Mouse (Mus musculus) forebrain, embryonic 12.5 days (tissue): ENCODE results near the gene Cbx6. TPM values are rescaled to one million over a fixed set of nuclear protein-coding genes. Genes with fewer than 3 reads are reported as not detected.

Source experiments
- ATAC-seq: fragments of 200-750 bp; cut with Nextera tagmentation; 2 replicates; pipeline ENCODE4 v1.8.0; 2017; ENCODE audit warnings: moderate TSS enrichment; ENCODE audit not compliant: low FRiP score
- H3K27ac ChIP-seq: fragments of 300-500 bp; sonication (generic); 2 replicates; pipeline ENCODE4 v1.5.1; 2016; ENCODE audit warnings: mild to moderate bottlenecking
- H3K27me3 ChIP-seq: fragments of 300-500 bp; sonication (generic); 2 replicates; pipeline ENCODE4 v1.6.1; 2016; ENCODE audit warnings: mild to moderate bottlenecking
- H3K36me3 ChIP-seq: fragments of 300-500 bp; sonication (generic); replicated peaks from 2 replicates; pipeline ENCODE4 v1.6.1; 2016; ENCODE audit warnings: mild to moderate bottlenecking
- H3K4me1 ChIP-seq: fragments of 300-500 bp; sonication (generic); 2 replicates; pipeline ENCODE4 v1.6.1; 2016
- H3K4me2 ChIP-seq: fragments of 300-500 bp; sonication (generic); 2 replicates; pipeline ENCODE4 v1.6.1; 2016; ENCODE audit warnings: mild to moderate bottlenecking, moderate library complexity
- H3K4me3 ChIP-seq: fragments of 300-500 bp; sonication (generic); replicated peaks from 2 replicates; pipeline ENCODE4 v1.5.1; 2016; ENCODE audit warnings: mild to moderate bottlenecking
- H3K9ac ChIP-seq: fragments of 300-500 bp; sonication (generic); 2 replicates; pipeline ENCODE4 v1.6.1; 2016; ENCODE audit warnings: mild to moderate bottlenecking
- H3K9me3 ChIP-seq: fragments of 300-500 bp; sonication (generic); 2 replicates; pipeline ENCODE4 v1.6.1; 2016
- WGBS: fragments of 180-500 bp; shearing (Covaris S2); methylation state at CpG from one replicate; pipeline ENCODE4 v1.1.7; 2016; 5-methylcytosine and 5-hydroxymethylcytosine counted together
- polyA plus RNA-seq: library from polyadenylated mRNA; unstranded; fragments of >200 nt; fragmentation: Nextera tagmentation; extraction: Ambion mirVana; gene quantifications from 2 replicates; pipeline ENCODE4 v1.2.1, GENCODE M21; 2016

Gene Cbx6
- polyA plus RNA-seq, 1 experiment from 2014 or later: 31.5 TPM

- H3K36me3 ChIP-seq: no peaks in the 10 kb centered on the region
- no peaks in the 10 kb centered on the region for H3K4me1 ChIP-seq
- no peak overlapping the region for H3K27ac ChIP-seq
- H3K27me3 ChIP-seq: no peaks in the 10 kb centered on the region; the same call in 1 of the 2 replicates
- H3K4me2 ChIP-seq: no peak overlapping the region
- H3K9ac ChIP-seq: no peak overlapping the region
- WGBS: 85% methylated on average over 5 of the region's 5 CpGs
- no peak for ATAC-seq
- no peak overlapping the region for H3K4me3 ChIP-seq
- no peaks in the 10 kb centered on the region for H3K9me3 ChIP-seq
Observed at GRCm38 (mm10) chr15:79858979-79859378, 24.5 kb upstream of the Cbx6 start.

- Histone ChIP-seq H3K27me3 (no peaks in the 10 kb centered on the region), H3K4me3 (no peak overlapping the region), H3K27ac (no peak overlapping the region), H3K4me1 (peaks cover 10% of the 10 kb centered on the region), H3K36me3 (no peaks in the 10 kb centered on the region), H3K9ac (no peak overlapping the region), H3K9me3 (0 out of 2 replicates have a peak, but pooled peaks cover 3% of the 10 kb centered on the region), H3K4me2 (no peak overlapping the region)
- no peak for ATAC-seq
- WGBS: 90% methylated on average over 2 of the region's 2 CpGs
Observed at GRCm38 (mm10) chr15:79850143-79850542, 15.7 kb upstream of the Cbx6 start.

- ATAC-seq: no peak
- Histone ChIP-seq H3K4me3 (no peak overlapping the region), H3K9ac (no peak overlapping the region), H3K9me3 (0 out of 2 replicates have a peak, but pooled peaks cover 3% of the 10 kb centered on the region), H3K36me3 (no peaks in the 10 kb centered on the region), H3K4me1 (peaks cover 10% of the 10 kb centered on the region), H3K4me2 (no peak overlapping the region), H3K27ac (no peak overlapping the region), H3K27me3 (no peaks in the 10 kb centered on the region)
- 22% methylated on average over 5 of the region's 5 CpGs for WGBS
Observed at GRCm38 (mm10) chr15:79847100-79847499, 12.6 kb upstream of the Cbx6 start.

GRCm38 (mm10) chr15:79845986-79846385, 11.5 kb upstream of the Cbx6 start:
- ATAC-seq: no peak
- Histone ChIP-seq H3K4me3 (no peak overlapping the region), H3K4me1 (peaks cover 10% of the 10 kb centered on the region), H3K27me3 (0 out of 2 replicates have a peak, but pooled peaks cover 4% of the 10 kb centered on the region), H3K27ac (no peak overlapping the region), H3K9ac (no peak overlapping the region), H3K9me3 (0 out of 2 replicates have a peak, but pooled peaks cover 3% of the 10 kb centered on the region), H3K4me2 (no peak overlapping the region), H3K36me3 (no peaks in the 10 kb centered on the region)
- WGBS: 76% methylated on average over 4 of the region's 4 CpGs

GRCm38 (mm10) chr15:79842985-79843384, 8.5 kb upstream of the Cbx6 start:
- WGBS: 83% methylated on average over 3 of the region's 3 CpGs
- Histone ChIP-seq H3K36me3 (no peaks in the 10 kb centered on the region), H3K27ac (no peak overlapping the region), H3K27me3 (0 out of 2 replicates have a peak, but pooled peaks cover 4% of the 10 kb centered on the region), H3K9me3 (no peaks in the 10 kb centered on the region), H3K9ac (no peak overlapping the region), H3K4me2 (no peak overlapping the region), H3K4me3 (no peak overlapping the region), H3K4me1 (peaks cover 10% of the 10 kb centered on the region)
- ATAC-seq: no peak

DNA sequence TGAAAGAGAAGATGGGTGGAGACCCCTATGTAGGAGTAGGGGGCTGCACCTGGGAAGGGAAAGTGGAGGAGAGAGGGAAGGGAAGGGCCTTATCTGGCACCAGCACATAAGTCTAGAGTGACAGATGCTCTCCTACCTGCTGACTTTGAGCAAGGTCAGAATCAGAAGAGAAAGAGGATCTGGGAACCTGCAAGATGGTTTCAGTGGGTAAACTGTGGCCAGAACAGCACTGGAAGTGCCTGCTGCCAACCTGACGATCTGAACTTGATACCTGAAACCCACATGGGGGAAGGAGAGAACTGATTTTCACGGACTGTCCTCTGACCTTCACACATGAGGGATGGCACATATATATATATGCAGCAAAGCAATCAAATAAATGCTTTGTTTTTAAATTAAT, 5.8 kb upstream of the Cbx6 start:
- 80% methylated on average over 2 of the region's 2 CpGs for WGBS
- H3K4me3 ChIP-seq: no peak overlapping the region
- H3K36me3 ChIP-seq: no peaks in the 10 kb centered on the region
- 0 out of 2 replicates have a peak, but pooled peaks cover 9% of the 10 kb centered on the region for H3K27me3 ChIP-seq
- H3K4me2 ChIP-seq: no peak overlapping the region
- H3K9me3 ChIP-seq: no peaks in the 10 kb centered on the region
- no peak for ATAC-seq
- no peak overlapping the region for H3K27ac ChIP-seq
- H3K9ac ChIP-seq: no peak overlapping the region
- H3K4me1 ChIP-seq: peaks cover 8% of the 10 kb centered on the region

GRCm38 (mm10) chr15:79834881-79835260, 383 bp upstream of the Cbx6 start:
- Histone ChIP-seq H3K4me1 (peaks cover 44% of the 10 kb centered on the region), H3K9ac (peak overlapping the region; percentile 59; the same call in 1 of the 2 replicates), H3K27ac (peak overlapping the region; percentile 96), H3K27me3 (0 out of 2 replicates have a peak, but pooled peaks cover 5% of the 10 kb centered on the region), H3K36me3 (peaks cover 6% of the 10 kb centered on the region; the same call in 1 of the 2 replicates), H3K4me2 (peak overlapping the region; percentile 95), H3K4me3 (peak overlapping the region; percentile 65; the same call in 1 of the 2 replicates), H3K9me3 (no peaks in the 10 kb centered on the region)
- ATAC-seq: no peak
- whole genome bisulfite sequencing: 52% methylated on average over 9 of the region's 9 CpGs

DNA sequence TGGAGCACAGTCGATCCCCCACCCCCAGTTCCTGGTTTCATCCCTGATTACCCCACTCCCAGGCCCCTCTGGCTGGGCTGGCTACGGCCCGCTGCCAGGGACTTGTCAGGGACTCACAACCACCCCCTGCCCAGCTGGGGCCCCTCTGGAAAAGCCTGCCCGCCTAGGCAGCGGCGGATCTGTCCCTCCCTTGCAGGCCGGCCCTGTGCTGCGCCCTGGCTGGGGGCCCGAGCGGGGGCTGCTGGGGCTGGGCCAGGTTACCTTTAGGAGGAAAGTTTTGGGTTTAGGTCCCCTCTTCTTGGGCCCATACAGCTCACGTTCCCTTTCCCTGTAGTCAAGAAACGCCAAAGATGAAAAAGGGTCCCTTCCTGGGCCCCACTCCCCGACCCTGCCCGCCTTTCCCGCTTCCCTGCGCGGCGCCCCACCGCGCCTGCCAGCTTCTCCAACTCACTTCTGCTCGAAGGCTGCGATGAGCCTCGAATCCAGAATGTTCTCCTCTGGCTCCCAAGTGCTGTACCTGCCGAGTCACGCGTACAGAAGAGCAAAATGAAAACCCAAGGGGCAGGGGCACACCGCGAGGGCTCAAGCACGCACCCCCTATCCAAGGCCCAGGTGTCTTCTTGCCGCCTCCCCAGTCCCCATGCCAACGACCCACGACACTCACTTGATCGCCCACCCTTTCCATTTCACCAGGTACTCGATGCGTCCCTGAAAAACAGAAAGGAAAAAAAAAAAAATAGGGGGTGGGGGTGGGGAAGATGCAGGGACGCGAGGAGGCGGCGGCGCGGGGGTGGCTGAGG, 1.0 kb downstream of the Cbx6 start:
- Histone ChIP-seq H3K4me3 (peak overlapping the region; percentile 65), H3K4me1 (peaks cover 58% of the 10 kb centered on the region), H3K36me3 (peaks cover 13% of the 10 kb centered on the region), H3K4me2 (peak overlapping the region; percentile 95), H3K27me3 (0 out of 2 replicates have a peak, but pooled peaks cover 5% of the 10 kb centered on the region), H3K9me3 (no peaks in the 10 kb centered on the region), H3K27ac (peak overlapping the region; percentile 96), H3K9ac (peak overlapping the region; percentile 85)
- peak; percentile 5; the same call in 1 of the 2 replicates for ATAC-seq
- under 1% methylated on average over 41 of the region's 41 CpGs for WGBS

DNA sequence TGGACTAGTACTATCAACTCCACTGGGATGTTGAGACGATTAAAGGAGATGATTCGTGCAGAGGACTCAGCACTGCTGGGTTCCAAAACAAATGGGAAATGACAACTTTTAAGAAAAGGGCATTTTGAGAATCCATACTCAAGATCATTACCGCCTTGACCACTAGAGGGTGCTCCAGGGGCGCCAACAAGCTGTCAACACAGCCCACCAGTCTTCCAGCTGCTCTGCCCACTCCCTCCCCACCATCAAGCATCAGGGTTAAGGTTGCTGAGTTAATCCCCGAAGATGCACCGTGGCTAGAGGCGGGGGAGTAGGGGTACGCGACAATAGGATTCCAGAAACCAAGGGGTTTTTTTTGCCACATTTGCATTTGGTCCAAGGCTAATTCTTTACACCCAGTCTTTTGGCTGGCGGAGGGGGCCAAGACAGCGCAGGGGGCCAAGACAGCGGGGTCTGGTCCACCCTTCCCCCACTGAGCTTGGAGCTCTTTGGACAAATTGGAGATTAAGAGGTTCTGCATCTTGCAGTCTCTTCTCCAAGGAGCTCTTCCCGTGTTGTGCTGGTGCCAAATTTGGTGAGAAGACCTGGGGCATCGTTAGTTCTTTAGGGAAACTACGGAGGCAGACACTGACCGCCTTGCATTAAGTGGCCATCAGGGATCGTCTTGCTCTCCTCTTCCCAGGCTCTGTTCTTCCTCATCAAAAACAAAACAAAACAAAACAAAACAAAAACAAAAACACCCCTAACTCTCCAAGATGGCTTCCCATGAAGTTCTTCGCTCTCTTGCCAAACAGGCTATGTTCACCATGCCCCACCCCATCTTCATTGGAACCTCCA, 2.2 kb downstream of the Cbx6 start:
- H3K27me3 ChIP-seq: 0 out of 2 replicates have a peak, but pooled peaks cover 2% of the 10 kb centered on the region
- H3K27ac ChIP-seq: peak overlapping the region; percentile 96
- peak overlapping the region; percentile 85 for H3K9ac ChIP-seq
- H3K4me3 ChIP-seq: peak overlapping the region; percentile 65
- no peaks in the 10 kb centered on the region for H3K9me3 ChIP-seq
- peak; percentile 40; the same call in 1 of the 2 replicates for ATAC-seq
- H3K4me2 ChIP-seq: peak overlapping the region; percentile 95
- peaks cover 25% of the 10 kb centered on the region for H3K36me3 ChIP-seq
- H3K4me1 ChIP-seq: peaks cover 70% of the 10 kb centered on the region
- 19% methylated on average over 18 of the region's 18 CpGs for WGBS

- ATAC-seq: 0 out of 2 replicates have a peak, but pooled peaks have one; percentile 7
- Histone ChIP-seq H3K4me2 (no peak overlapping the region), H3K27me3 (no peaks in the 10 kb centered on the region), H3K36me3 (peaks cover 41% of the 10 kb centered on the region), H3K4me3 (no peak overlapping the region), H3K4me1 (peaks cover 79% of the 10 kb centered on the region), H3K27ac (0 out of 2 replicates have a peak overlapping the region, but pooled peaks have one; percentile 9), H3K9ac (no peak overlapping the region), H3K9me3 (no peaks in the 10 kb centered on the region)
- WGBS: 7% methylated on average over 4 of the region's 4 CpGs
Observed at GRCm38 (mm10) chr15:79830388-79830787, 4.1 kb downstream of the Cbx6 start.

DNA sequence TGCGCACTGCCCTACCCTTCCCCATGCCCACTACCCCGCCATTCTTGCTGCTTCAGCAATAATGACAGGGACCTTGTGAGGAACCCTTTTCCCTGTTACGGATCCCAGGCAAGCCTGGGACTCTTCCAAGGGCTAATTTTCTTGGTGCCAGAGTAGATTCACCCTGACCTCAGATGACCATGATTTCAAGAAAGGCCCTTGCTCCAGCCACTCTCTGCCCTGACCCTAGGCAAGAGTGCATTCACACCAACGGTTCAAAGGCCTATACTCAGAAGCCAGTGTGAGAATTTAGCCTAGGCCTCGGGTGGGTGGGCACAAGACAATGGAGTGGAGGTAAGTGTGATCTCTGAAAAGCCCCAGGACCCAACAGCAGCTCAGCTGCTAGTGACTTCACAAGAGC, 5.1 kb downstream of the Cbx6 start:
- H3K27ac ChIP-seq: no peak overlapping the region
- no peak overlapping the region for H3K4me2 ChIP-seq
- WGBS: 74% methylated on average over 5 of the region's 5 CpGs
- H3K4me3 ChIP-seq: no peak overlapping the region
- H3K27me3 ChIP-seq: no peaks in the 10 kb centered on the region
- H3K9me3 ChIP-seq: no peaks in the 10 kb centered on the region
- no peak for ATAC-seq
- no peak overlapping the region for H3K9ac ChIP-seq
- H3K4me1 ChIP-seq: peaks cover 79% of the 10 kb centered on the region
- H3K36me3 ChIP-seq: peaks cover 42% of the 10 kb centered on the region
